Mouse (Mus musculus): ENCODE data around the gene Il6st. TPM values are rescaled to one million over a fixed set of nuclear protein-coding genes. Genes with fewer than 3 reads are reported as not detected.

Il6st gene
- polyA plus RNA-seq, 1 experiment from 2014 or later, result 11.1 TPM

GRCm38 (mm10) chr13:112512824-112513223 lies 49.0 kb downstream of the Il6st start:
- Histone ChIP-seq H3K27me3 (replicated peaks) (no peaks in the 10 kb centered on the region), H3K36me3 (no peaks in the 10 kb centered on the region), H3K4me3 (no peak overlapping the region), H3K9me3 (replicated peaks) (no peaks in the 10 kb centered on the region), H3K4me1 (no peaks in the 10 kb centered on the region), H3K27ac (no peak overlapping the region), H3K9ac (no peak overlapping the region), H3K4me2 (no peak overlapping the region)
- ATAC-seq, result no peak
- WGBS (ENCODE audit: insufficient replicate concordance), result 54% methylated on average over 5 of the region's 5 CpGs

GRCm38 (mm10) chr13:112514546-112514945 lies 50.7 kb downstream of the Il6st start:
- Histone ChIP-seq H3K9ac (no peak overlapping the region), H3K4me2 (no peak overlapping the region), H3K27ac (no peak overlapping the region), H3K4me3 (no peak overlapping the region), H3K4me1 (no peaks in the 10 kb centered on the region), H3K36me3 (no peaks in the 10 kb centered on the region), H3K9me3 (replicated peaks) (no peaks in the 10 kb centered on the region), H3K27me3 (replicated peaks) (no peaks in the 10 kb centered on the region)
- 36% methylated on average over 1 of the region's 1 CpGs for WGBS (ENCODE audit: insufficient replicate concordance)
- no peak for ATAC-seq

GRCm38 (mm10) chr13:112522261-112522660 lies 58.4 kb downstream of the Il6st start:
- Histone ChIP-seq H3K4me1 (no peaks in the 10 kb centered on the region), H3K4me3 (no peak overlapping the region), H3K36me3 (no peaks in the 10 kb centered on the region), H3K27me3 (replicated peaks) (no peaks in the 10 kb centered on the region), H3K9ac (no peak overlapping the region), H3K4me2 (no peak overlapping the region), H3K9me3 (replicated peaks) (no peaks in the 10 kb centered on the region), H3K27ac (no peak overlapping the region)
- ATAC-seq, result no peak
- WGBS (ENCODE audit: insufficient replicate concordance), result 36% methylated on average over 6 of the region's 6 CpGs

GRCm38 (mm10) chr13:112522896-112523295 lies 59.0 kb downstream of the Il6st start:
- H3K4me1 ChIP-seq, result no peaks in the 10 kb centered on the region
- no peak for ATAC-seq
- H3K27ac ChIP-seq, result no peak overlapping the region
- no peak overlapping the region for H3K9ac ChIP-seq
- no peaks in the 10 kb centered on the region for H3K9me3 ChIP-seq (replicated peaks)
- no peaks in the 10 kb centered on the region for H3K36me3 ChIP-seq
- no peaks in the 10 kb centered on the region for H3K27me3 ChIP-seq (replicated peaks)
- no peak overlapping the region for H3K4me2 ChIP-seq
- 68% methylated on average over 3 of the region's 3 CpGs for WGBS (ENCODE audit: insufficient replicate concordance)
- H3K4me3 ChIP-seq, result no peak overlapping the region

- H3K4me2 ChIP-seq, result no peak overlapping the region
- H3K36me3 ChIP-seq, result no peaks in the 10 kb centered on the region
- H3K4me3 ChIP-seq, result no peak overlapping the region
- no peak for ATAC-seq
- H3K4me1 ChIP-seq, result no peaks in the 10 kb centered on the region
- no peak overlapping the region for H3K27ac ChIP-seq
- H3K9ac ChIP-seq, result no peak overlapping the region
- WGBS (ENCODE audit: insufficient replicate concordance), result 79% methylated on average over 10 of the region's 10 CpGs
- H3K27me3 ChIP-seq (replicated peaks), result no peaks in the 10 kb centered on the region
- no peaks in the 10 kb centered on the region for H3K9me3 ChIP-seq (replicated peaks)
Measured at GRCm38 (mm10) chr13:112523346-112523970, 59.6 kb downstream of the Il6st start.

- WGBS (ENCODE audit: insufficient replicate concordance), result 61% methylated on average over 1 of the region's 1 CpGs
- no peaks in the 10 kb centered on the region for H3K36me3 ChIP-seq
- no peak overlapping the region for H3K27ac ChIP-seq
- no peaks in the 10 kb centered on the region for H3K9me3 ChIP-seq (replicated peaks)
- no peaks in the 10 kb centered on the region for H3K4me1 ChIP-seq
- ATAC-seq, result no peak
- no peak overlapping the region for H3K4me2 ChIP-seq
- no peak overlapping the region for H3K9ac ChIP-seq
- H3K4me3 ChIP-seq, result no peak overlapping the region
- H3K27me3 ChIP-seq (replicated peaks), result no peaks in the 10 kb centered on the region
Measured at GRCm38 (mm10) chr13:112527186-112527585, 63.3 kb downstream of the Il6st start.

GRCm38 (mm10) chr13:112529893-112530292 lies 66.0 kb downstream of the Il6st start:
- 25% methylated on average over 3 of the region's 3 CpGs for WGBS (ENCODE audit: insufficient replicate concordance)
- Histone ChIP-seq H3K36me3 (no peaks in the 10 kb centered on the region), H3K4me2 (no peak overlapping the region), H3K27me3 (replicated peaks) (no peaks in the 10 kb centered on the region), H3K27ac (no peak overlapping the region), H3K4me1 (no peaks in the 10 kb centered on the region), H3K4me3 (no peak overlapping the region), H3K9me3 (replicated peaks) (no peaks in the 10 kb centered on the region), H3K9ac (no peak overlapping the region)
- no peak for ATAC-seq

- no peak for ATAC-seq
- Histone ChIP-seq H3K4me3 (no peak overlapping the region), H3K36me3 (no peaks in the 10 kb centered on the region), H3K9ac (no peak overlapping the region), H3K4me2 (no peak overlapping the region), H3K27ac (no peak overlapping the region), H3K9me3 (replicated peaks) (no peaks in the 10 kb centered on the region), H3K27me3 (replicated peaks) (no peaks in the 10 kb centered on the region), H3K4me1 (no peaks in the 10 kb centered on the region)
- 70% methylated on average over 6 of the region's 6 CpGs for WGBS (ENCODE audit: insufficient replicate concordance)
Measured at GRCm38 (mm10) chr13:112532235-112532634, 68.4 kb downstream of the Il6st start.

GRCm38 (mm10) chr13:112533556-112533955 lies 69.7 kb downstream of the Il6st start:
- Histone ChIP-seq H3K9me3 (replicated peaks) (no peaks in the 10 kb centered on the region), H3K4me2 (no peak overlapping the region), H3K4me3 (no peak overlapping the region), H3K27ac (no peak overlapping the region), H3K9ac (no peak overlapping the region), H3K36me3 (no peaks in the 10 kb centered on the region), H3K27me3 (replicated peaks) (no peaks in the 10 kb centered on the region), H3K4me1 (no peaks in the 10 kb centered on the region)
- no peak for ATAC-seq
- WGBS (ENCODE audit: insufficient replicate concordance), result 69% methylated on average over 9 of the region's 9 CpGs

- Histone ChIP-seq H3K4me2 (no peak overlapping the region), H3K36me3 (no peaks in the 10 kb centered on the region), H3K9ac (no peak overlapping the region), H3K9me3 (replicated peaks) (no peaks in the 10 kb centered on the region), H3K27ac (no peak overlapping the region), H3K27me3 (replicated peaks) (no peaks in the 10 kb centered on the region), H3K4me3 (no peak overlapping the region), H3K4me1 (peaks cover 10% of the 10 kb centered on the region)
- no peak for ATAC-seq
- 57% methylated on average over 4 of the region's 4 CpGs for WGBS (ENCODE audit: insufficient replicate concordance)
Measured at GRCm38 (mm10) chr13:112536611-112537010, 72.7 kb downstream of the Il6st start.

- ATAC-seq, result no peak
- H3K36me3 ChIP-seq, result no peaks in the 10 kb centered on the region
- no peaks in the 10 kb centered on the region for H3K9me3 ChIP-seq (replicated peaks)
- H3K27me3 ChIP-seq (replicated peaks), result no peaks in the 10 kb centered on the region
- H3K9ac ChIP-seq, result no peak overlapping the region
- no peak overlapping the region for H3K4me2 ChIP-seq
- no peak overlapping the region for H3K4me3 ChIP-seq
- 69% methylated on average over 7 of the region's 7 CpGs for WGBS (ENCODE audit: insufficient replicate concordance)
- H3K27ac ChIP-seq, result no peak overlapping the region
- peaks cover 12% of the 10 kb centered on the region for H3K4me1 ChIP-seq
Measured at GRCm38 (mm10) chr13:112537065-112537464, 73.2 kb downstream of the Il6st start.

GRCm38 (mm10) chr13:112540616-112541015 lies 76.7 kb downstream of the Il6st start:
- Histone ChIP-seq H3K27ac (no peak overlapping the region), H3K36me3 (no peaks in the 10 kb centered on the region), H3K27me3 (replicated peaks) (no peaks in the 10 kb centered on the region), H3K4me1 (peaks cover 12% of the 10 kb centered on the region), H3K4me3 (no peak overlapping the region), H3K4me2 (peak overlapping the region; percentile 22; the same call in 1 of the 2 replicates), H3K9ac (no peak overlapping the region), H3K9me3 (replicated peaks) (no peaks in the 10 kb centered on the region)
- no peak for ATAC-seq
- WGBS (ENCODE audit: insufficient replicate concordance), result 46% methylated on average over 3 of the region's 3 CpGs
